Mouse (Mus musculus) MN1 (cell line): ENCODE results near the gene Matn4.

Experiments used
- DNase-seq: peaks from one replicate; pipeline ENCODE4 v3.0.0-alpha.2; 2016; ENCODE audit warnings: low spot score

Gene Matn4

GRCm38 (mm10) chr2:164405060-164405459 lies at the start of gene Matn4:
Matn4 (minus strand) TSS chr2:164405160.
- DNase-seq, result no peak

- DNase-seq, result no peak
Measured at GRCm38 (mm10) chr2:164453887-164454500, 49.0 kb upstream of the Matn4 start.

- DNase-seq, result no peak
Measured at GRCm38 (mm10) chr2:164453047-164453757, 48.2 kb upstream of the Matn4 start.

- no peak for DNase-seq
Measured at GRCm38 (mm10) chr2:164452000-164452676, 47.2 kb upstream of the Matn4 start.

GRCm38 (mm10) chr2:164449341-164450042 lies 44.5 kb upstream of the Matn4 start:
- DNase-seq, result no peak

GRCm38 (mm10) chr2:164448921-164449320 lies 44.0 kb upstream of the Matn4 start:
- DNase-seq, result no peak

GRCm38 (mm10) chr2:164448140-164448539 lies 43.2 kb upstream of the Matn4 start:
- no peak for DNase-seq

- DNase-seq, result no peak
Measured at GRCm38 (mm10) chr2:164446086-164446469, 41.1 kb upstream of the Matn4 start.

GRCm38 (mm10) chr2:164445399-164446085 lies 40.6 kb upstream of the Matn4 start:
- no peak for DNase-seq

GRCm38 (mm10) chr2:164444701-164445100 lies 39.7 kb upstream of the Matn4 start:
- no peak for DNase-seq

GRCm38 (mm10) chr2:164443460-164444000 lies 38.6 kb upstream of the Matn4 start, which contains the start of gene Sdc4:
Sdc4 (minus strand) TSS chr2:164443887.
- DNase-seq, result no peak

GRCm38 (mm10) chr2:164443051-164443437 lies 38.1 kb upstream of the Matn4 start:
- DNase-seq, result peak; percentile 30

GRCm38 (mm10) chr2:164442315-164443050 lies 37.5 kb upstream of the Matn4 start:
- no peak for DNase-seq

- no peak for DNase-seq
Measured at GRCm38 (mm10) chr2:164441731-164442130, 36.8 kb upstream of the Matn4 start.

GRCm38 (mm10) chr2:164441155-164441554 lies 36.2 kb upstream of the Matn4 start:
- DNase-seq, result no peak

GRCm38 (mm10) chr2:164440314-164440713 lies 35.4 kb upstream of the Matn4 start:
- DNase-seq, result no peak

- no peak for DNase-seq
Measured at GRCm38 (mm10) chr2:164439001-164439421, 34.1 kb upstream of the Matn4 start.

GRCm38 (mm10) chr2:164438257-164438656 lies 33.3 kb upstream of the Matn4 start:
- no peak for DNase-seq

GRCm38 (mm10) chr2:164437710-164438109 lies 32.8 kb upstream of the Matn4 start:
- no peak for DNase-seq

- DNase-seq, result no peak
Measured at GRCm38 (mm10) chr2:164436961-164437360, 32.0 kb upstream of the Matn4 start.
